Mouse (Mus musculus): ENCODE data around the gene Cox4i2. TPM values are rescaled to one million over a fixed set of nuclear protein-coding genes. Genes with fewer than 3 reads are reported as not detected.
A peak's percentile ranks its signal among the peaks of the same experiment; 100 is the strongest.

Cox4i2 gene
- polyA plus RNA-seq, 1 experiment from 2014 or later: 5.4 TPM

DNA sequence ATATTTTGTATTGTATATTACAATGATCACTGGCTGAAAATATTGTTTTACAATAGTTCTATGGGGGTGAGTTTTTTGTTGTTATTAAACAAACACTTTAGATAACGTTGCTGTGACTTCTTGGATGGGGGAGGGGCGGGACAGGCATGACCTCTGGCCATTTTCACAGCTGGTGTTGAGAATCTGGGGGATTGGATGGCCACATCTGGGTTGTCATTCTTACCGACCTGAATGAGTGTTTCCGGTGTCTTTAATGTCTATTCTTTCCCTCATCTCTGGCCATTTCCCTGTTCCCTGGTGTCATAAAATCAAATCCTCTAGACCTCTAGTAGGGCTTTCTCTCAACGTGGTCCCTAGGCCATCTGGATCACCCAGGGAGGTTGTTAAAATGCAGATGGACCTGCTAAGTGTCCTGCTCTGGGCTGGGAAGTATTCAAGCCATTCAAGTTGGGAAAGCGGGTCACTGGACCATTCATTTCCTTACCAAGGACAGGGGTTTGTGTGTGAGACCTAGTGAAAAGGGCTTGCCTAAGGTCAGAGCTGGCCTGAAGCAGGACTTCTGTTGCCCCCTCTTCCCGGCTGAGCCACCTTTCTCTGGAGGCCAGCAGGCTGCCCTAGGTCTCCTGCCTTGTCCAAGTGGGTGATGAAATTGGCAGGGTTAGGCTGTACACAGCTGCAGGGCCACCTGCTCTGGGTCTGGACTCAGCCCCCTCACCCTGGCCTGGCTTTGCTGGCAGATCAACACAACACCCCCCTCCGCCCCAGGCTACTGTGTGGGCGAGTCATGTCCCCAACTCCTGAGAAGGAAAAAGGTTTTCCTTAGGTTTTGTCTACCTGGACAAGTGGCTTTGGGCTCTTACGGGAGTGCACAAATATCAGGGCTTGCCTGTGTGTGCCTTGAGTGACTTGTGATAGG, 16.4 kb upstream of the Cox4i2 start:
- peak overlapping the region; percentile 52; the same call in 1 of the 2 replicates for H3K9ac ChIP-seq (replicated peaks; ENCODE audit: low read length)
- ATAC-seq (ENCODE audit: low FRiP score, low TSS enrichment) (no peak), DNase-seq (no peak)
- H3K4me1 ChIP-seq (ENCODE audit: control insufficient read depth, insufficient read depth, low read length): peaks cover 40% of the 10 kb centered on the region
- 9% methylated on average over 10 of the region's 10 CpGs for WGBS
- H3K4me2 ChIP-seq (ENCODE audit: low read length): peak overlapping the region; percentile 90
- H3K4me3 ChIP-seq (replicated peaks; ENCODE audit: low read depth, low read length): peak overlapping the region; percentile 45
- no peaks in the 10 kb centered on the region for H3K27me3 ChIP-seq (ENCODE audit: control insufficient read depth, insufficient read depth, low read length)
- no peaks in the 10 kb centered on the region for H3K36me3 ChIP-seq (ENCODE audit: control insufficient read depth, insufficient read depth, low read length)
- H3K27ac ChIP-seq (replicated peaks; ENCODE audit: low read depth, low read length): peak overlapping the region; percentile 49
- H3K9me3 ChIP-seq (ENCODE audit: control insufficient read depth, low read length): no peaks in the 10 kb centered on the region

DNA sequence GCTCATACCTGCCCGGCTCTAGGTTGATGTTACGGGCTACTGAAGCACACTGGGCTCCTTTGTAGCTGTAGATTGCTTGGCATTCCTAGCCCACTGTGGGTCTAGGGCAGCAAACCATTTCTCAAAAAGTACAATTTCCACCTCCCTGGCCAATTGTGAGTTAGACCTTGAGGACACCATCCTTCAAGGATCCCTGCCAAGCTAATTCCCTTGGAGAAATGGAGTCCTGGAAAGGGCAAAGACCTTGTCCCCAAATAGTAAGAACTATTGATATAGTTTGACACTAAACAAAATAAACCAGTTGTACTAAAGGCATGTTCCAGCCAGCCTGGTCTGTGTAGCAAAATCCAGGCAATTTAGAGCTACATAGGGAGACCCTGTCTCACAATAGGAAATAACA, 15.6 kb upstream of the Cox4i2 start:
- Histone ChIP-seq H3K4me1 (ENCODE audit: control insufficient read depth, insufficient read depth, low read length) (peaks cover 40% of the 10 kb centered on the region), H3K4me3 (replicated peaks; ENCODE audit: low read depth, low read length) (peak overlapping the region; percentile 45)
- 55% methylated on average over 2 of the region's 2 CpGs for WGBS

DNA sequence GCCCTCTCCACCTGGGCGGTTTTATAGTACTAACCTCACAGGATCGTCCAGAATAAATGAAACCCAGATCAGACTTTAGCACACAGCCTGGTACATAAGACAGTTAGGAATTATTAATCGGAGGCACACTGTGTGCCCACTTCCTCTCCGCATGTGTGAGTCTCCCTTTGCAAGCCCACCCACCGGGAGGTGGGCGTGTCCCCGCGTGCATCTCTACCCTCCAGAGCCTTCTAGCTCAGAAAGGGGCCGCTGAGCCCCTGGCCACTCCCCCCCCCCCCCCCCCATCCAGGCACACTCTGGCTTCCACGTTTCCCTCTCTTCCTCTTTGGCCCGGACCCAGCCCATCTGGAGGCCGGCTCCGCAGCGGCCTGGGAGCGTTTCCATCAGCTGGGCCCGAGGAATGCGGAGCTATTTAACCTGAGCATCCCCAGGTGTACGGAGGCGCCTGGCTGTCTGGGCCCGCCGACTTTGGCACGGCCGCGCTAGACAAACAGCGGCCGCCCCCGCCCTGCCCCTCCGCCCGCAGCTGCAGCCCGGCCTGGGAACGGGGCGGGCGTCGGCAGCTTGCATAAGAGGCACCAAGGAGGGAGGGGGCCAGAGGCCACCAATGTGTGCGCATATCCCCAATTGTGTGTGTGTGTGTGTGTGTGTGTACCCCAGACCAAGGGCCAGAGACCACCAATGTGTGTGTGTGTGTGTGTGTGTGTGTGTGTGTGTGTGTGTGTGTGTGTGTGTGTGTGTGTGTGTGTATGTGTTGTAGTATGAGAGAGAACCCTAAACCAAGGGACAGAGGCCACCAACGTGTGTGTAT, 14.7 kb upstream of the Cox4i2 start:
- H3K9me3 ChIP-seq (ENCODE audit: control insufficient read depth, low read length): no peaks in the 10 kb centered on the region
- peak overlapping the region; percentile 90 for H3K4me2 ChIP-seq (ENCODE audit: low read length)
- ATAC-seq (ENCODE audit: low FRiP score, low TSS enrichment) (peak; percentile 13; the same call in 1 of the 2 replicates), DNase-seq (peak; percentile 70)
- H3K27ac ChIP-seq (replicated peaks; ENCODE audit: low read depth, low read length): peak overlapping the region; percentile 55; the same call in 1 of the 2 replicates
- H3K36me3 ChIP-seq (ENCODE audit: control insufficient read depth, insufficient read depth, low read length): no peaks in the 10 kb centered on the region
- H3K4me3 ChIP-seq (replicated peaks; ENCODE audit: low read depth, low read length): peak overlapping the region; percentile 38
- under 1% methylated on average over 36 of the region's 36 CpGs for WGBS
- no peaks in the 10 kb centered on the region for H3K27me3 ChIP-seq (ENCODE audit: control insufficient read depth, insufficient read depth, low read length)
- peaks cover 40% of the 10 kb centered on the region for H3K4me1 ChIP-seq (ENCODE audit: control insufficient read depth, insufficient read depth, low read length)
- H3K9ac ChIP-seq (replicated peaks; ENCODE audit: low read length): peak overlapping the region; percentile 64

More for the DNA sequence above, 15.6 kb upstream of the Cox4i2 start:
- Histone ChIP-seq H3K27ac (replicated peaks; ENCODE audit: low read depth, low read length) (peak overlapping the region; percentile 49), H3K36me3 (ENCODE audit: control insufficient read depth, insufficient read depth, low read length) (no peaks in the 10 kb centered on the region), H3K27me3 (ENCODE audit: control insufficient read depth, insufficient read depth, low read length) (no peaks in the 10 kb centered on the region), H3K9ac (replicated peaks; ENCODE audit: low read length) (peak overlapping the region; percentile 34; the same call in 1 of the 2 replicates), H3K9me3 (ENCODE audit: control insufficient read depth, low read length) (no peaks in the 10 kb centered on the region), H3K4me2 (ENCODE audit: low read length) (peak overlapping the region; percentile 90)
- DNase-seq: no peak
- no peak for ATAC-seq (ENCODE audit: low FRiP score, low TSS enrichment)

DNA sequence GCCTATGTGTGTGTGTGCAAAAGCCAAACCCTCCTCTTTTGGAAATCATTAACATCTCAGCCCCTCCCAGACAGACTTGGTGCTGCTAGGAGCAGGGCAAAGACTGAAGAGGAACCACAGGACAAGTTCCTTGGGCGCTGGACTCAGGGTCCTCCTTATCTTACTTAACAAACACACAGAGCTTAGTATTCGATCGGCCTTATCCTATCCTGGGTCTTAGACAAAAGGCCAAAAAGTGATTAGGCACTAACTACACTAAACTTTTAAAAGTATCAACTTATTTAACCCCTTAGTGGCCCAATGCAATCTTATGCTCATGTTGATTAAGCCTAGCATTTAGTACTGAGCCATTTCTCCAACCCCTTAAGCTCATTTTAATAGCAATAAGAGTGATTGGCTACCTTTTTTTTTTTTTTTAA, 14.1 kb upstream of the Cox4i2 start:
- H3K27ac ChIP-seq (replicated peaks; ENCODE audit: low read depth, low read length): peak overlapping the region; percentile 55; the same call in 1 of the 2 replicates

DNA sequence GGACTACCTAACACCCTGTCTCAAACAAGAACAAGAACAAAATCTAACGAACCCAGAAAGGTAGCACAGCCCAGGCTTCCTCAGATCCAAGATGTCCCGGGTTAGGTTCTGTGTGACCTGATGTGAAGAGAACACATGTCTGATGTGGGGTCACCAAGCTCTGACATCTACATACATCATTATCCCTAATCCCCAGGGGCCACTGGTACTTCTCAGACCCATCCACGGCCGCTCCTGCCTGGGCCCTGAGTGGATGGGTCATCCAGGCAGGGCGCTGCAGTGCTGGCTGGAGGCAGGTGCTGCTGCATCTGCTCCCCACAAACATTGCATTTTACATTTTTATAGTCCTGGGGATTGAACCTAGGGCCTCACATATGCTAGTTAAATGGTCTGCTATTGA, 13.5 kb upstream of the Cox4i2 start:
- Histone ChIP-seq H3K4me3 (replicated peaks; ENCODE audit: low read depth, low read length) (no peak overlapping the region), H3K36me3 (ENCODE audit: control insufficient read depth, insufficient read depth, low read length) (no peaks in the 10 kb centered on the region), H3K27ac (replicated peaks; ENCODE audit: low read depth, low read length) (no peak overlapping the region), H3K9me3 (ENCODE audit: control insufficient read depth, low read length) (no peaks in the 10 kb centered on the region), H3K9ac (replicated peaks; ENCODE audit: low read length) (no peak overlapping the region), H3K4me2 (ENCODE audit: low read length) (no peak overlapping the region), H3K4me1 (ENCODE audit: control insufficient read depth, insufficient read depth, low read length) (peaks cover 33% of the 10 kb centered on the region), H3K27me3 (ENCODE audit: control insufficient read depth, insufficient read depth, low read length) (no peaks in the 10 kb centered on the region)
- no peak for ATAC-seq (ENCODE audit: low FRiP score, low TSS enrichment)
- no peak for DNase-seq
- 59% methylated on average over 5 of the region's 5 CpGs for whole genome bisulfite sequencing

More for the DNA sequence above, 14.1 kb upstream of the Cox4i2 start:
- 24% methylated on average over 3 of the region's 3 CpGs for WGBS
- Histone ChIP-seq H3K9ac (replicated peaks; ENCODE audit: low read length) (no peak overlapping the region), H3K4me1 (ENCODE audit: control insufficient read depth, insufficient read depth, low read length) (peaks cover 36% of the 10 kb centered on the region), H3K4me3 (replicated peaks; ENCODE audit: low read depth, low read length) (no peak overlapping the region), H3K27me3 (ENCODE audit: control insufficient read depth, insufficient read depth, low read length) (no peaks in the 10 kb centered on the region), H3K9me3 (ENCODE audit: control insufficient read depth, low read length) (no peaks in the 10 kb centered on the region), H3K4me2 (ENCODE audit: low read length) (peak overlapping the region; percentile 90), H3K36me3 (ENCODE audit: control insufficient read depth, insufficient read depth, low read length) (no peaks in the 10 kb centered on the region)
- ATAC-seq (ENCODE audit: low FRiP score, low TSS enrichment) (no peak), DNase-seq (no peak)

DNA sequence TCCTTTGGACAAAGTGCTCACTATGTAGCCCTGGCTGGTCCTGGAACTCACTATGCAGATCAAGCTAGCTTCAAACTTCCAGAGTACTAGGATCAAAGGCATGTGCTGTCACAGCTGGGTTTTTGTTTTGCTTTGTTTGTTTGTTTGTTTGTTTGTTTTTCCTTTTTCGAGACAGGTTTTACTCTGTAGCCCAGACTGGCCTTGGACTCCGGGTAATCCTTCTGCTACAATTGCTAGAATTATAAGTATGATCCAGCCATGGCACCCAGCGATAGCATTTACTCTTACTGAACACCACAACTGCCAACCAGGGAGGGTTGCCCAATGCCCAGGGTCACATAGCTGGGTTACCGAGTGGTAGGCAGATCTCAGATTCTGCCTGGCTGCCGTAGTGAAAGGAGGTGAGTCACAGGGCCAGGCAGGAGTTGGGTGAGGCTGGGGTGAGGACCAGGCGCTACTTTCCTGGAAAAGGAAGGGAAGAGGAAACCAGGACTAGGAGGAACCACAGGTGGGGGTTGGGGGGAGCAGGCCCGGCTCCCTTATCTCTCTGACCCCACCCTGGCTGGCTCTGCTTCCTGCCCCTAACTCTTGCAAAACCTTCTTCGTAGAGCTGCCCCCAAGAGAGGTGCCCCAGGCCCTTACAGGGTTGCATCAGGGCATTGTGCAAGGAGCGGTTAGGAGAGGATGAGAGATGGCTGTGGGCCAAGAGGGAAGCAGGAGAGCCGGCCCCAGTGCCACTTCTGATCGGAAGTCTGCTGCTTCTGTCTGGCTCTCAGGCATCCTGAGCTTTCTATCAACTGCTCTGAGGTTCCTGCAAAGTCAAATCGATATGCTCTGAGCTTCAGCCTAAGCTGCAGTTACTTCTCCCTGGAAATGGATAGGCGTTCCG, 12.6 kb upstream of the Cox4i2 start:
- Histone ChIP-seq H3K36me3 (ENCODE audit: control insufficient read depth, insufficient read depth, low read length) (no peaks in the 10 kb centered on the region), H3K4me1 (ENCODE audit: control insufficient read depth, insufficient read depth, low read length) (peaks cover 24% of the 10 kb centered on the region), H3K4me3 (replicated peaks; ENCODE audit: low read depth, low read length) (no peak overlapping the region), H3K9me3 (ENCODE audit: control insufficient read depth, low read length) (no peaks in the 10 kb centered on the region), H3K27me3 (ENCODE audit: control insufficient read depth, insufficient read depth, low read length) (no peaks in the 10 kb centered on the region), H3K9ac (replicated peaks; ENCODE audit: low read length) (no peak overlapping the region), H3K27ac (replicated peaks; ENCODE audit: low read depth, low read length) (no peak overlapping the region), H3K4me2 (ENCODE audit: low read length) (peak overlapping the region; percentile 13; the same call in 1 of the 2 replicates)
- WGBS: 53% methylated on average over 14 of the region's 14 CpGs
- peak; percentile 75 for DNase-seq
- 0 out of 2 replicates have a peak, but pooled peaks have one; percentile 29 for ATAC-seq (ENCODE audit: low FRiP score, low TSS enrichment)

DNA sequence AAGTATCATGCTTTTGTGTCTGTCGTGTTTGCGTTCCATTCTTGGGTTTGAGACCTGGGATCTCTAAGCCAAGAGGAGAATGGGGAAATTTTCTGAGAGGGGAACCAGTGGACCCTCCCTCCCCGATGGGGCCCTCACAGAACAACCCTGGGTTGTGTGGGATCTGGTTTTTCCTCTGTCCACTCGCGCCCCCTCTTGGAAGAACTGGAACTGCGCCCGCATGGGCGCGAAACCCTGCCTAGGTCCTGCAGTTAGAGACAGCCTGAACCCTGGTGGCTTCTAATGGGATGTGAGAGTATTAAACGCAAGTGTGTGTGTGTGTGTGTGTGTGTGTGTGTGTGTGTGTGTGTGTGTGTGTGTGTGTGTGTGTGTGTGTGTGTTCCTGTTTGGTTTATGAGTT, 11.5 kb upstream of the Cox4i2 start:
- no peaks in the 10 kb centered on the region for H3K36me3 ChIP-seq (ENCODE audit: control insufficient read depth, insufficient read depth, low read length)
- H3K27me3 ChIP-seq (ENCODE audit: control insufficient read depth, insufficient read depth, low read length): no peaks in the 10 kb centered on the region
- peak; percentile 65 for DNase-seq
- no peak overlapping the region for H3K4me2 ChIP-seq (ENCODE audit: low read length)
- ATAC-seq (ENCODE audit: low FRiP score, low TSS enrichment): 0 out of 2 replicates have a peak, but pooled peaks have one; percentile 53
- peaks cover 17% of the 10 kb centered on the region; the same call in 1 of the 2 replicates for H3K4me1 ChIP-seq (ENCODE audit: control insufficient read depth, insufficient read depth, low read length)
- no peak overlapping the region for H3K4me3 ChIP-seq (replicated peaks; ENCODE audit: low read depth, low read length)
- WGBS: 31% methylated on average over 10 of the region's 10 CpGs
- H3K27ac ChIP-seq (replicated peaks; ENCODE audit: low read depth, low read length): no peak overlapping the region
- H3K9ac ChIP-seq (replicated peaks; ENCODE audit: low read length): no peak overlapping the region
- no peaks in the 10 kb centered on the region for H3K9me3 ChIP-seq (ENCODE audit: control insufficient read depth, low read length)

All from midbrain, embryonic 14.5 days (tissue).